In the genomic region with DNA sequence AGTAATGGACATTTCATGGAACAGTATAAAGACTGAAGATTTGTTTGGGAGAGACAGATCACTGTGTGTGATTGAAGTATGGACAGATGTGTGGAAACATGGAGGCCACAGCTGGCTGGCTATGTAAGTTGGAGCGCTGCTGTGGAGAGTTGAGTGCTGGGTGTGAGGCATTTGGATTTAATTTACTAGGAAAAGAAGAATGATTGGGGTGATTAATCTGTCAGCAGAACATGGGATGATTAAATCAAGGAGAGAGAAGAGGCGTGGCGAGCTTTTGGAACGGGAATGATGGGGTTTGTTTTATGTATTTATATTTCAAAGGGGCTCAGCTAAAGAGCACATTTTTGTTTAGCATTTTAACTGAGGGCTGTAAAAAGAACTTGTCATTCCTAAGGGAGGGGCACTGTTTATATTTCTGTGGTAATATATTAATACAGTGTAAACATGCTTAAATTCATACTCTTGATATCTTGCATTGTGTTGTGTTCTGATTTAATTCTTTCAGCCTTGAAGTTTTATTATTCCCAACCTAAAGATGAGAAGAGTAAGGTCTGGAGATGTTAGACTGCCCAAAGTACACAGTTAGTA, we compare ENCODE assay signal across 22 mouse cellular contexts.
A peak's percentile ranks its signal among the peaks of the same experiment; 100 is the strongest.
DNase-seq lines count a peak whose midpoint lies in the region; ATAC-seq lines count a peak whose summit lies in the region.
"Had no signal": no experiment of that assay in that cellular context is flagged by ENCODE, and none has a peak within 500 bp of the region (broad histone marks: within the 10 kb centered on the region; RNA-seq: fewer than 3 reads in every experiment).

No protein-coding gene starts in this region.

- peak; percentile 34 for DNase-seq in embryo, embryonic 10.5 days (ENCODE audit: low spot score)
- DNase-seq in embryo, embryonic 10 days (ENCODE audit: low spot score) = no peak
- peak; percentile 38 to 66 for DNase-seq in kidney, postnatal 4 days
- no peak for DNase-seq in kidney, adult 18-20 months
- DNase-seq in forebrain, embryonic 11.5 days (ENCODE audit: low spot score) = no peak
- DNase-seq: cerebellum, adult 8-10 months; gastrocnemius, postnatal 14 days; heart, adult 2 months; left cerebral cortex, postnatal 4 days; right cerebral cortex, postnatal 14 days; thymus, postnatal 14 days had no signal

- H3K4me1 ChIP-seq in embryonic facial prominence, embryonic 13.5 days = peaks cover 35% of the 10 kb centered on the region
- H3K4me1 ChIP-seq in limb, embryonic 12.5 days (replicated peaks) = peaks cover 54% of the 10 kb centered on the region
- H3K4me1 ChIP-seq in forebrain, embryonic 11.5 days (replicated peaks; ENCODE audit: control insufficient read depth, insufficient read depth, low read length) = 0 out of 2 replicates have a peak, but pooled peaks cover 2% of the 10 kb centered on the region
- H3K4me1 ChIP-seq: hindbrain, embryonic 10.5 days; neural tube, embryonic 13.5 days had no signal

- no peaks in the 10 kb centered on the region for H3K36me3 ChIP-seq in embryonic facial prominence, embryonic 13.5 days
- H3K36me3 ChIP-seq in limb, embryonic 12.5 days = no peaks in the 10 kb centered on the region
- H3K36me3 ChIP-seq in forebrain, embryonic 11.5 days (ENCODE audit: control insufficient read depth, insufficient read depth, low read length) = no peaks in the 10 kb centered on the region
- H3K36me3 ChIP-seq: forebrain, embryonic 10.5 days; hindbrain, embryonic 10.5 days; neural tube, embryonic 13.5 days had no signal

- ATAC-seq in embryonic facial prominence, embryonic 13.5 days (ENCODE audit: insufficient number of reproducible peaks, insufficient read depth, low FRiP score, low TSS enrichment, low read depth) = no peak
- ATAC-seq in limb, embryonic 12.5 days (ENCODE audit: insufficient number of reproducible peaks, insufficient read depth, low FRiP score, low TSS enrichment, low read depth) = no peak
- no peak for ATAC-seq in forebrain, embryonic 11.5 days (replicated peaks; ENCODE audit: low FRiP score)
- ATAC-seq in erythroid progenitor cell, adult 5-6 weeks (replicated peaks; ENCODE audit: low FRiP score, poor library complexity, severe bottlenecking) = no peak
- ATAC-seq: CD4-positive, CD25-positive, alpha-beta regulatory T cell, adult 4 months; inflammation-experienced regulatory T-cells, adult 6 months had no signal

- no peaks in the 10 kb centered on the region for H3K9me3 ChIP-seq in embryonic facial prominence, embryonic 13.5 days
- no peaks in the 10 kb centered on the region for H3K9me3 ChIP-seq in limb, embryonic 12.5 days
- H3K9me3 ChIP-seq in forebrain, embryonic 11.5 days (ENCODE audit: control insufficient read depth, low read length) = no peaks in the 10 kb centered on the region
- H3K9me3 ChIP-seq: forebrain, embryonic 10.5 days; G1E; hindbrain, embryonic 10.5 days; neural tube, embryonic 13.5 days had no signal

- H3K4me3 ChIP-seq in embryonic facial prominence, embryonic 13.5 days = no peak overlapping the region
- H3K4me3 ChIP-seq in limb, embryonic 12.5 days (replicated peaks) = no peak overlapping the region
- H3K4me3 ChIP-seq in forebrain, embryonic 11.5 days (ENCODE audit: low read depth, low read length) = no peak overlapping the region
- H3K4me3 ChIP-seq: forebrain, embryonic 10.5 days; heart, adult 2 months; hindbrain, embryonic 10.5 days; layer of hippocampus, adult 2 months; neural tube, embryonic 13.5 days had no signal

- WGBS in embryonic facial prominence, embryonic 13.5 days = 12% methylated on average over 4 of the region's 4 CpGs
- WGBS in limb, embryonic 12.5 days = 21% methylated on average over 4 of the region's 4 CpGs
- 80% methylated on average over 4 of the region's 4 CpGs for WGBS in forebrain, embryonic 11.5 days

- no peak overlapping the region for H3K4me2 ChIP-seq in embryonic facial prominence, embryonic 13.5 days
- H3K4me2 ChIP-seq in limb, embryonic 12.5 days = no peak overlapping the region
- H3K4me2 ChIP-seq in forebrain, embryonic 11.5 days (ENCODE audit: low read depth, low read length, severe bottlenecking) = no peak overlapping the region
- H3K4me2 ChIP-seq: midbrain, embryonic 11.5 days; neural tube, embryonic 13.5 days had no signal

- no peak overlapping the region for H3K9ac ChIP-seq in embryonic facial prominence, embryonic 13.5 days
- no peak overlapping the region for H3K9ac ChIP-seq in limb, embryonic 12.5 days (replicated peaks)
- no peak overlapping the region for H3K9ac ChIP-seq in forebrain, embryonic 11.5 days (ENCODE audit: low read length)
- H3K9ac ChIP-seq: neural tube, embryonic 13.5 days had no signal

- H3K27ac ChIP-seq in embryonic facial prominence, embryonic 13.5 days = peak overlapping the region; percentile 84
- H3K27ac ChIP-seq in limb, embryonic 12.5 days = peak overlapping the region; percentile 36
- H3K27ac ChIP-seq in forebrain, embryonic 11.5 days (ENCODE audit: low read depth, low read length) = no peak overlapping the region
- H3K27ac ChIP-seq: forebrain, embryonic 10.5 days; heart, adult 2 months; hindbrain, embryonic 10.5 days; neural tube, embryonic 13.5 days had no signal

- no peaks in the 10 kb centered on the region for H3K27me3 ChIP-seq in embryonic facial prominence, embryonic 13.5 days
- H3K27me3 ChIP-seq in limb, embryonic 12.5 days = no peaks in the 10 kb centered on the region
- no peaks in the 10 kb centered on the region for H3K27me3 ChIP-seq in forebrain, embryonic 11.5 days (ENCODE audit: control insufficient read depth, insufficient read depth, low read length)
- H3K27me3 ChIP-seq: neural tube, embryonic 13.5 days had no signal

Comparison
In these comparisons a context has a peak if more than half of its experiments do, and no peak if none do; other contexts are left out.
1. DNase-seq: peak in embryo, embryonic 10.5 days (single experiment) and kidney, postnatal 4 days (2 of 2); none in embryo, embryonic 10 days (single experiment), kidney, adult 18-20 months (single experiment) and forebrain, embryonic 11.5 days (single experiment).